Mouse (Mus musculus): ENCODE results near the gene Bmf.

The Bmf gene

DNA sequence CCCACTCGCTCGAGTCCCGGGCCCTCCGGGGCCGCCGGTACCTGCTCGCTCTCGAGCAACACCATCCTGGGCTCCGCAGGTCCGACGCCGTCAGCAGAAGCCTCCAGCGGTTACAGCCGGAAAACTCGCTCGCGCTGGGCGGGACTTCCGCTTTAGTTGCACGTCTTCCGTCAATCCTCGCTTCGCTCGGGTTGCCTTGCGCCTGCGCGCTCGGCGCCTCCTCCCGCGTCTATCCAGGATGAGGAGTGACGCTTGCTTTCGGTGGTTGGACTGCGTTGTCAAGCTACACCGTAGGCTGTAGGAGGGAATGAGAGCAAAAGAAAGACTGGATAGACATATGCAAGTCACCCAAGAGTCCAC, 70.0 kb downstream of the Bmf start, which contains the start of gene Srp14:
Gene Srp14 (minus strand): TSS at position 162 of the 360 bp plus-strand sequence.
- peak; percentile 91 for DNase-seq (ENCODE audit: low read depth)

GRCm38 (mm10) chr2:118478833-118479549, 70.5 kb downstream of the Bmf start:
- no peak for DNase-seq (ENCODE audit: low read depth)

All from c-Kit-positive CD71-positive TER-119-negative erythroid progenitor cells, embryonic 14.5 days (primary cell).